Mouse (Mus musculus) cortical plate, adult 2 months (tissue): ENCODE results near the gene Cntn5.

Source experiments
- CTCF ChIP-seq: fragments of 200-500 bp; IDR thresholded peaks from 2 replicates; pipeline ENCODE4 v1.5.1; 2011; ENCODE audit warnings: mild to moderate bottlenecking, control low read depth, low read length; ENCODE audit not compliant: insufficient read depth; ENCODE audit errors: extremely low read depth
- POLR2A ChIP-seq: fragments of 200-500 bp; IDR thresholded peaks from 2 replicates; pipeline ENCODE4 v1.6.1; 2011; ENCODE audit warnings: mild to moderate bottlenecking, low read length, control low read depth; ENCODE audit not compliant: insufficient read depth; ENCODE audit errors: extremely low read depth

GRCm38 (mm10) chr9:9854791-9855190 lies 1049.8 kb downstream of the Cntn5 start:
- TF ChIP-seq POLR2A (no peak), CTCF (no peak)
